Mouse (Mus musculus): ENCODE measurements around the gene Qtrt1. TPM values are rescaled to one million over a fixed set of nuclear protein-coding genes. Genes with fewer than 3 reads are reported as not detected.

The Qtrt1 gene
- polyA plus RNA-seq, 1 experiment, result 20.7 TPM

DNA sequence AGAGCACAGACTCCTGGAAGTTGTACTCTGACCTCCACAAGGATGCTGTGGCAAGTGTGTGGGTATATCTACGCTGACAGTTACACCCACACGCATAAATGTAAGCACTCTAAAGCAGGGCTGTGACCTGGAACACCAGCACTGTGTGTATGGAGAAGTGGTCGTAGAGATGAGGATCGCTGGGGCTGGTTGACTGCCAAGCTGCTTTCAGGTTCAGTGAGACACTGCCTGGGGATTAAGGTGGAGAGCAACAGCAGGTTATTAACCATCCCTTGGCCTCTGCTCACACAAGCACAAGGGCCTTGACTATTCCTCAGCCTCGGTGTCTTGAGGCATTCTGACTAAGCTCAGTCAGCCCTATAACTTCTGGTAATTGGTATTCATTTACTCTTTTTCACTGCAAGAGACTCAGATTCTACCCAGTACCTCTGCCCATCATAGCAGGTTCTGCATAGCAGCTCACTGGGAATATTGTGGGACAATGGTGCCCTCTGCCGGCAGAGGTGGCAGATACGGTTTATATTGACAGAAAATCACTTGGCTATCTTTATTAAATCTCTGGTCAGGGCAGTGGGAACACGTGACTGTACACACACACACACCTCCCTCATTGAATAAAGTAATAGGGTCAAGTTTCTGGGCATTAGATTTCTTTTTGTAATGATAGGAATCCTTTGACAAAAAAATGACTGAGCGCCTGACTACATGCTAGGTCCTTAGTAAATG lies 1.9 kb upstream of the Qtrt1 start:
- TF ChIP-seq GATA1 (IDR thresholded peaks at IDR 0.05; ENCODE audit: borderline replicate concordance, low read length) (no peak), FLI1 (IDR thresholded peaks at IDR 0.05; ENCODE audit: low read length) (no peak)
- H3K9me3 ChIP-seq, result no peaks in the 10 kb centered on the region
- no peak overlapping the region for H3K4me3 ChIP-seq (replicated peaks)
- H3K27me3 ChIP-seq (replicated peaks), result no peaks in the 10 kb centered on the region
- peaks cover 40% of the 10 kb centered on the region for H3K4me1 ChIP-seq
- peaks cover 36% of the 10 kb centered on the region for H3K36me3 ChIP-seq (replicated peaks; ENCODE audit: low read length)

DNA sequence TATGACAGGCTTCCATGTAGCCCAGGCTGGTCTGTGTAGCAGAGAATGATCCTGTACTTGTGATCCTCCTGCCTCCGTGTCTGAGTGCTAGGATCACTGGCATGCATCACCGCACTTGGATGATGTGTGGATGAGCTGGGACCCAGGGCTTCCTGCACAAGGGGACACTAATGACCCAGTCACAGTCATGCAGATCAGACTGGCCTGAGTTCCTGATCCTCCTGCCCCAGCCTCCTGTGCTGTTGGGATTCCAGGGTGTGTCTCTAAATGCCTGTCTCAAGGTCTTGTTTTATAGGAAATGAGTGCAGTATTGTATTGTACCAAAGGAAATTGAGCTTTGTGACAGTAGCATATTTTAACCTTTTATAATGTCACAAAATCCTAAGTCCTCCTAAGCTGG lies 6.2 kb downstream of the Qtrt1 start:
- no peaks in the 10 kb centered on the region for H3K9me3 ChIP-seq
- no peak for TF ChIP-seq FLI1 (IDR thresholded peaks at IDR 0.05; ENCODE audit: low read length)
- TF ChIP-seq GATA1 (IDR thresholded peaks at IDR 0.05; ENCODE audit: borderline replicate concordance, low read length), result no peak
- no peak overlapping the region for H3K4me3 ChIP-seq (replicated peaks)
- H3K4me1 ChIP-seq, result peaks cover 39% of the 10 kb centered on the region
- H3K27me3 ChIP-seq (replicated peaks), result no peaks in the 10 kb centered on the region
- H3K36me3 ChIP-seq (replicated peaks; ENCODE audit: low read length), result peaks cover 80% of the 10 kb centered on the region

DNA sequence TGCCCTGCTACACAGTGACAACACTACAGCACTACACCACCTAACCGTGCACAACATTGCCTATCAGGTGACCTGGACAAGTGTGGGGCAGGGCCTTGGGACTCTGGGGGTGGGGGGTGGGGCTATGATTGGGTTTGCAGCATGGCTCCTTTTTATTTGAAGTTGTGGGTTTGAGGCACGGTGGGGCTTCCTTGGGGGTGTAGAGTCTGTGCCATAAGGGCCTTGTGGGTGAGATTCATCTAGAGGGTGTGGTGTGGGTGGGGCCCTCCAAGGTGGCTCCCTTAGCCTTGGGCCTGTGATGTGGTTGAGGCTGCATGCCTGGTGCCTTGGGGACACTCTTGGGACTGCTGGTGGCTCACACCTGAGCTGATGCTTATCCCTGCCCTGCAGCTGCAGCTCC lies 8.0 kb downstream of the Qtrt1 start:
- no peak for TF ChIP-seq GATA1 (IDR thresholded peaks at IDR 0.05; ENCODE audit: borderline replicate concordance, low read length)
- no peak for TF ChIP-seq FLI1 (IDR thresholded peaks at IDR 0.05; ENCODE audit: low read length)
- Histone ChIP-seq H3K36me3 (replicated peaks; ENCODE audit: low read length) (peaks cover 72% of the 10 kb centered on the region), H3K9me3 (no peaks in the 10 kb centered on the region), H3K4me3 (replicated peaks) (peak overlapping the region; percentile 31), H3K27me3 (replicated peaks) (no peaks in the 10 kb centered on the region), H3K4me1 (peaks cover 39% of the 10 kb centered on the region)

DNA sequence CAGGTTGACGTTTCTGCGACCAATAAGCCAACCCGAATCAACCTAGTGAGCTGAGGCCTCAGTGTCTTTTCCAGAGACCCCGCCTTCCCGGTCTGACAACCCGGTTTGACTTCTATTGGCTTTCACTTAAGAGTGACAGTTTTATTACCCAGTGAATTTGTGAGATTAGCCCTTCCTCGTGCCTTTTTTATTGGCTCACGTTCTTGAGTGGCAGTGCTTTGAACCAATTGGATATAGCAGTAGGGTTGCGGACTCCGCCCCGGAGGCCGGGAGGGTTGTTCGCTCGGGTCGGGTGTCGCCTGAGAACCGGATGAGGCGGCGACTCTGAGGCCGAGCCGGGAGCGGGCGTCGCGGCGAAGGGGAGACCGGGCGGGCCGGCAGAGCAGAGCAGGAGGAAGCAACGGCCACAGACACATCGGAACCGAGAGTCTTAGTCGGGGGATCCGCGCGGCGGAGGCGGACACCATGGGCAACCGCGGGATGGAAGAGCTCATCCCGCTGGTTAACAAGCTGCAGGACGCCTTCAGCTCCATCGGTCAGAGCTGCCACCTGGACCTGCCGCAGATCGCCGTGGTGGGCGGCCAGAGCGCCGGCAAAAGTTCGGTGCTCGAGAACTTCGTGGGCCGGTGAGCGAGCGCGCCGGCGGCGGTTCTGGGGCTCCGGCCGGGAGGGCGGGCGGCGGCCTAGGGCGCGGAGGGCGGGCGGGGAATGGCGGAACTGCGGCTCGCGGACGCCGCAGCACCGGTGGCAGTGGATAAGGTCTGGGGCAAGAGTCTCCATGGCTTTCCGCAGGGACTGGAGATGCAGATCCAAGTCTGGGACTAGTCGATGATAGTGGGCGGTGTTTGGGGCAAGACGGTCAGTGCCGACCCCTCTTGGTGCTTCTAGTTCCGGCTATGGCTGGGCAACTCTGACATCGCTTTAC lies 13.3 kb downstream of the Qtrt1 start, which contains the start of gene Dnm2:
TSS of gene Dnm2 (plus strand) at position 278 of the 925 bp plus-strand sequence.
- Histone ChIP-seq H3K36me3 (replicated peaks; ENCODE audit: low read length) (peaks cover 58% of the 10 kb centered on the region), H3K4me1 (peaks cover 65% of the 10 kb centered on the region), H3K4me3 (replicated peaks) (peak within 1 kb of the TSS; percentile 99), H3K27me3 (replicated peaks) (no peaks in the 10 kb centered on the region), H3K9me3 (no peaks in the 10 kb centered on the region)
- TF ChIP-seq FLI1 (IDR thresholded peaks at IDR 0.05; ENCODE audit: low read length), result no peak
- TF ChIP-seq GATA1 (IDR thresholded peaks at IDR 0.05; ENCODE audit: borderline replicate concordance, low read length), result no peak

DNA sequence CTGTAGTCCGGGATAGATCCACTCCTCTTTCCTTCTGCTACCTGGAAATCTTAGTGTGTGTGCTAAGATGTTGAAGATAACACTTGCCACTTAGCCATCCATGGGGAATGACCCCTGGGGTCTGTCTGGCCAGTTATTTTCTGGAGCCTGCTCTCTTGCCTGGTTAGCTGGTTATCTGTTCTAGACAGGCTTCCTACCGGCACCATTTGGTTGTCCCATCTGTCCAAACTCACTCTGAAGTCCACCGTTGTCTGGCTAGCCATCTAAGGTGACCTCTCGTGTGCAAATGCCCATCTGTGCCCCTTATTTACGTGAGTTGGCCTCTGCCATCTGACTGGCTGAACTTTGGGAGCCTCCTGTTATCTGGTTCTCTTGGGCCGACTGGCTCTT lies 13.9 kb downstream of the Qtrt1 start:
- Histone ChIP-seq H3K36me3 (replicated peaks; ENCODE audit: low read length) (peaks cover 58% of the 10 kb centered on the region), H3K4me1 (peaks cover 71% of the 10 kb centered on the region), H3K9me3 (no peaks in the 10 kb centered on the region), H3K4me3 (replicated peaks) (peak overlapping the region; percentile 99), H3K27me3 (replicated peaks) (no peaks in the 10 kb centered on the region)
- TF ChIP-seq FLI1 (IDR thresholded peaks at IDR 0.05; ENCODE audit: low read length) (no peak), GATA1 (IDR thresholded peaks at IDR 0.05; ENCODE audit: borderline replicate concordance, low read length) (no peak)

DNA sequence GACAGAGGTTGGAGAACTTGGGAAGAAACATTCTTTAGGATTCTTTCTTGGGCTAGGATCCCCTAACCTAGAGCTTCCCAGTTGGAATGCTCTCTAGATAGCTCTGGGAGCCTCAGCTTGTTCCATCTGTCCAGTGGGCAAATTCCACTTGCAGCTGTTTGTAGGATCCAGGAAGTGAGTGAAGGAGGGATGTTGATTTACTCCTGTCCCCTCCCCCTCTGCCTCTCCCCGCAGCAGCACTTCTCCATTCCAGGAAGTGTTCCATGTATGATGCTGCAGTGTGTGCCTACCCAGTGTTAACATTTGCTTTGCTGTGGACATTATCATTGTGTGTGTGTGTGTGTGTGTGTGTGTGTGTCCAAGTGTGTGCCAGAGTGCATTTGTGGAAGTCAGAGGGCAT lies 14.4 kb downstream of the Qtrt1 start:
- TF ChIP-seq FLI1 (IDR thresholded peaks at IDR 0.05; ENCODE audit: low read length) (no peak), GATA1 (IDR thresholded peaks at IDR 0.05; ENCODE audit: borderline replicate concordance, low read length) (no peak)
- Histone ChIP-seq H3K4me3 (replicated peaks) (peak overlapping the region; percentile 99), H3K36me3 (replicated peaks; ENCODE audit: low read length) (peaks cover 58% of the 10 kb centered on the region), H3K4me1 (peaks cover 76% of the 10 kb centered on the region), H3K9me3 (no peaks in the 10 kb centered on the region), H3K27me3 (replicated peaks) (no peaks in the 10 kb centered on the region)

DNA sequence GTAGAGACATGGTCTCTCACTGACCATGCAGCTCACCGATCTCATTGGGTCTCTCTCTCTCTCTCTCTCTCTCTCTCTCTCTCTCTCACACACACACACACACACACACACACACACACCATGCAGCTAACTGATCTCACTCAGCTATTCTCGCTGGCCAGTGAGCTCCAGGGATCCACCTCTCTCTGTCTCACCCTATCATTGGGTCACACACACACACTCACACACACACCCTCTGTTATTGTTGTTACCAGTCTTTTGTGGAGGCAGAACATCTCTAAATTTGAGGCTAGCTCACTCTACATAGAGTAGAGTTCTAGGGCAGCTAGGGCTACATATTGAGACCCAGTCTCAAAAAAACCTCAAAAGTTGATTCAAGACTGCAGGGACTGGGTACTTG lies 14.9 kb downstream of the Qtrt1 start:
- Histone ChIP-seq H3K27me3 (replicated peaks) (no peaks in the 10 kb centered on the region), H3K9me3 (no peaks in the 10 kb centered on the region), H3K36me3 (replicated peaks; ENCODE audit: low read length) (peaks cover 58% of the 10 kb centered on the region), H3K4me3 (replicated peaks) (peak overlapping the region; percentile 99), H3K4me1 (peaks cover 81% of the 10 kb centered on the region)
- TF ChIP-seq GATA1 (IDR thresholded peaks at IDR 0.05; ENCODE audit: borderline replicate concordance, low read length) (no peak), FLI1 (IDR thresholded peaks at IDR 0.05; ENCODE audit: low read length) (no peak)

DNA sequence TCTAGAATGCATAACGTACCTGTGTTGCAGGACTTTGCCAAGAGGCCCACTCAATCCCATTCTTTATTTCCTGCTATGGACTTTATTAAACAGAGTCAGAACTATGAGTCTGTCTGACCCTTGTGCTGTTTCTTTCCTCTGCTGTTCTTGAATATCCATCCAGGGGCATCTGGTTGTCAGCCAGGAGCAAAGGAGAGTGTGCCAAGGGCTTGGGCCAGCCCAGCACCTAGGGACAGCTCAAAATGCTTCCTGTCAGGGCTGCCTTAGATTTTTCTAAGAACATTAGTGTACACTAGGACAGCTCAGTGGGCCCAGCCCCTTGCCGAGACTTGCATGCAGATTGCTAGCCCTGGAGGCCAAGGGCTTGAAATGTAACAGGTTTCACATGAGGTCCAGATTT lies 16.1 kb downstream of the Qtrt1 start:
- Histone ChIP-seq H3K9me3 (no peaks in the 10 kb centered on the region), H3K4me1 (peaks cover 86% of the 10 kb centered on the region), H3K36me3 (replicated peaks; ENCODE audit: low read length) (peaks cover 58% of the 10 kb centered on the region), H3K27me3 (replicated peaks) (no peaks in the 10 kb centered on the region), H3K4me3 (replicated peaks) (no peak overlapping the region)
- TF ChIP-seq FLI1 (IDR thresholded peaks at IDR 0.05; ENCODE audit: low read length) (no peak), GATA1 (IDR thresholded peaks at IDR 0.05; ENCODE audit: borderline replicate concordance, low read length) (no peak)

DNA sequence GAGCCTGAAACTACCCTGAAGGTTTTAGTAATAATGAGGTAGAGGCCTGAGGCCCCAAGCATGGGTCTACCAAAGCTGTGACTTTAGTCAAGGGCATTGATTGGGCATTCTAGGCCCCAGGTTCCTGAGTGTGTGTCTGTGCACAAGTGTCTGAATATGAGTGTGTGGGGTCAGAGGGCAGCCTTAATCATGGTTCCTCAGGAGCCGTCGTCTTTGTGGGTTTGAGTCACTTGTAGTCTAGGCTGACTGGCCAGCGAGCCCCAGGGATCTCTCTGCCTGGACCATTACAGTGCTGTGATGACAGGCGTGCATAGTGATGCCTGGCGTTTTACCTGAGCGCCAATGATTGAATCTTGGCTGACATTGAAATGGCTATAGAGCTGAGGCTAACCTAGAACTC lies 16.5 kb downstream of the Qtrt1 start:
- Histone ChIP-seq H3K4me1 (peaks cover 85% of the 10 kb centered on the region), H3K4me3 (replicated peaks) (peak overlapping the region; percentile 40), H3K36me3 (replicated peaks; ENCODE audit: low read length) (peaks cover 57% of the 10 kb centered on the region), H3K9me3 (no peaks in the 10 kb centered on the region), H3K27me3 (replicated peaks) (no peaks in the 10 kb centered on the region)
- TF ChIP-seq FLI1 (IDR thresholded peaks at IDR 0.05; ENCODE audit: low read length), result no peak
- no peak for TF ChIP-seq GATA1 (IDR thresholded peaks at IDR 0.05; ENCODE audit: borderline replicate concordance, low read length)

DNA sequence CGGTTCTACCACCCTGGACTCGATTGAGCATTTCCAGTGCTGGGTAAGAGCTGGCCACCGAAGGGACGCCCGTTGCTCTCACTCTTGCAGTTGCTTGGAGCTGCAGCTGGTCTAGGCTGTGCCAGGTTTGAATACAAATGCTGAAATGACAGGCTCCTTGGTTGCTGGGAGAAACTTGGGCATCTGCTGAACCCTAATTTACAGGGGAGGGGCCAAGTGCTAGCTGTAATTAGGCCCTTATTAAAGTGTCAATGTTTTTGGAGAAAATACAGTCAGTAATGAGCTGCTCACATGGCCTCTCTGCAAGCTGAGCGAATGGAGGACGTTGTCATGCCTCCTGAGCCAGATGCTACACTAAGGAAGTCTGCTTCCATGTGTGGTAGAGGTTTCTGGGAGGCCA lies 19.1 kb downstream of the Qtrt1 start:
- peaks cover 77% of the 10 kb centered on the region for H3K36me3 ChIP-seq (replicated peaks; ENCODE audit: low read length)
- peaks cover 97% of the 10 kb centered on the region for H3K4me1 ChIP-seq
- peak overlapping the region; percentile 62 for H3K4me3 ChIP-seq (replicated peaks)
- TF ChIP-seq FLI1 (IDR thresholded peaks at IDR 0.05; ENCODE audit: low read length), result no peak
- TF ChIP-seq GATA1 (IDR thresholded peaks at IDR 0.05; ENCODE audit: borderline replicate concordance, low read length), result no peak
- H3K9me3 ChIP-seq, result no peaks in the 10 kb centered on the region
- no peaks in the 10 kb centered on the region for H3K27me3 ChIP-seq (replicated peaks)
